13 mouse cellular contexts compared by ENCODE assay signal in genomic region chr17:57070272-57070671, GRCm38 (mm10). TPM values are rescaled to one million over a fixed set of nuclear protein-coding genes. Genes with fewer than 3 reads are reported as not detected.
DNase-seq lines count a peak whose midpoint lies in the region; ATAC-seq lines count a peak whose summit lies in the region.
"Had no signal": no experiment of that assay in that cellular context is flagged by ENCODE, and none has a peak within 500 bp of the region (broad histone marks: within the 10 kb centered on the region; RNA-seq: fewer than 3 reads in every experiment).

No protein-coding gene starts in this region.

- H3K9me3 ChIP-seq in kidney, embryonic 15.5 days (replicated peaks): no peaks in the 10 kb centered on the region
- no peaks in the 10 kb centered on the region for H3K9me3 ChIP-seq in forebrain, embryonic 12.5 days
- no peaks in the 10 kb centered on the region for H3K9me3 ChIP-seq in intestine, embryonic 15.5 days
- H3K9me3 ChIP-seq in neural tube, embryonic 14.5 days (ENCODE audit: control insufficient read depth, low read length): no peaks in the 10 kb centered on the region

- H3K4me1 ChIP-seq in kidney, embryonic 15.5 days: 0 out of 2 replicates have a peak, but pooled peaks cover 4% of the 10 kb centered on the region
- peaks cover 7% of the 10 kb centered on the region; the same call in 1 of the 2 replicates for H3K4me1 ChIP-seq in forebrain, embryonic 12.5 days
- H3K4me1 ChIP-seq in intestine, embryonic 15.5 days (replicated peaks): peaks cover 10% of the 10 kb centered on the region; the same call in 1 of the 2 replicates
- no peaks in the 10 kb centered on the region; the same call in 1 of the 2 replicates for H3K4me1 ChIP-seq in neural tube, embryonic 14.5 days (ENCODE audit: control insufficient read depth, insufficient read depth, low read length)

- 6% methylated on average over 9 of the region's 9 CpGs for WGBS in kidney, embryonic 15.5 days
- WGBS in forebrain, embryonic 12.5 days: 13% methylated on average over 9 of the region's 9 CpGs
- 11% methylated on average over 9 of the region's 9 CpGs for WGBS in intestine, embryonic 15.5 days
- WGBS in neural tube, embryonic 14.5 days: 7% methylated on average over 9 of the region's 9 CpGs

- no peak overlapping the region for H3K9ac ChIP-seq in kidney, embryonic 15.5 days
- H3K9ac ChIP-seq in forebrain, embryonic 12.5 days: peak overlapping the region; percentile 12; the same call in 1 of the 2 replicates
- H3K9ac ChIP-seq in intestine, embryonic 15.5 days: no peak overlapping the region
- H3K9ac ChIP-seq in neural tube, embryonic 14.5 days (replicated peaks; ENCODE audit: low read depth, low read length): no peak overlapping the region; the same call in 1 of the 2 replicates

- no peak for ATAC-seq in kidney, embryonic 15.5 days (replicated peaks; ENCODE audit: low FRiP score)
- 0 out of 2 replicates have a peak, but pooled peaks have one; percentile 2 for ATAC-seq in forebrain, embryonic 12.5 days (ENCODE audit: low FRiP score)
- ATAC-seq in intestine, embryonic 15.5 days: peak; percentile 55
- no peak for ATAC-seq in neural tube, embryonic 14.5 days (ENCODE audit: low read depth)
- ATAC-seq: Patski had no signal

- H3K27me3 ChIP-seq in kidney, embryonic 15.5 days: no peaks in the 10 kb centered on the region
- H3K27me3 ChIP-seq in forebrain, embryonic 12.5 days: peaks cover 6% of the 10 kb centered on the region; the same call in 1 of the 2 replicates
- H3K27me3 ChIP-seq in intestine, embryonic 15.5 days (replicated peaks): no peaks in the 10 kb centered on the region
- H3K27me3 ChIP-seq in neural tube, embryonic 14.5 days (ENCODE audit: control insufficient read depth, insufficient read depth, low read length): no peaks in the 10 kb centered on the region
- H3K27me3 ChIP-seq: Patski had no signal

- intact Hi-C loops in left cerebral cortex, postnatal 14 days (cut with DNase I): no loop called here

- peak overlapping the region; percentile 51 for H3K4me2 ChIP-seq in kidney, embryonic 15.5 days
- peak overlapping the region; percentile 46 for H3K4me2 ChIP-seq in forebrain, embryonic 12.5 days
- H3K4me2 ChIP-seq in intestine, embryonic 15.5 days (replicated peaks): peak overlapping the region; percentile 39
- peak overlapping the region; percentile 3 for H3K4me2 ChIP-seq in neural tube, embryonic 14.5 days (ENCODE audit: low read depth, low read length)

- DNase-seq in kidney, postnatal 25 days: no peak
- DNase-seq in left cerebral cortex, postnatal 14 days (ENCODE audit: low spot score in 2 of 2): no peak
- DNase-seq in adrenal gland, postnatal 10 days: no peak
- no peak for DNase-seq in lung, postnatal 14 days
- DNase-seq: adrenal gland, postnatal 25 days; cerebellum, adult 8-10 months; heart, postnatal 4 days had no signal

- H3K27ac ChIP-seq in kidney, embryonic 15.5 days: 0 out of 2 replicates have a peak overlapping the region, but pooled peaks have one; percentile 3
- no peak overlapping the region for H3K27ac ChIP-seq in forebrain, embryonic 12.5 days
- no peak overlapping the region for H3K27ac ChIP-seq in intestine, embryonic 15.5 days
- no peak overlapping the region for H3K27ac ChIP-seq in neural tube, embryonic 14.5 days (ENCODE audit: low read depth, low read length)

- peak overlapping the region; percentile 26 for H3K4me3 ChIP-seq in kidney, embryonic 15.5 days (replicated peaks)
- H3K4me3 ChIP-seq in forebrain, embryonic 12.5 days (replicated peaks): peak overlapping the region; percentile 24
- no peak overlapping the region for H3K4me3 ChIP-seq in intestine, embryonic 15.5 days (replicated peaks)
- H3K4me3 ChIP-seq in neural tube, embryonic 14.5 days (ENCODE audit: low read depth, low read length): no peak overlapping the region; the same call in 1 of the 2 replicates

- H3K36me3 ChIP-seq in kidney, embryonic 15.5 days: 0 out of 2 replicates have a peak, but pooled peaks cover 4% of the 10 kb centered on the region
- H3K36me3 ChIP-seq in forebrain, embryonic 12.5 days (replicated peaks): no peaks in the 10 kb centered on the region
- no peaks in the 10 kb centered on the region for H3K36me3 ChIP-seq in intestine, embryonic 15.5 days
- no peaks in the 10 kb centered on the region for H3K36me3 ChIP-seq in neural tube, embryonic 14.5 days (ENCODE audit: control insufficient read depth, insufficient read depth, low read length)

RNA-seq across cellular contexts. Expression of gene Dennd1c, which starts 8.0 kb away (rescaled TPM):
- polyA plus RNA-seq in kidney, embryonic 15.5 days (2015; fragmentation: Nextera tagmentation; extraction: Ambion mirVana): 4.7 and 6.0 TPM in 2 replicates
- 5.2 and 5.9 TPM in 2 replicates for polyA plus RNA-seq in forebrain, embryonic 12.5 days (2016; fragmentation: Nextera tagmentation; extraction: Ambion mirVana)
- 6.5 and 6.7 TPM in 2 replicates for polyA plus RNA-seq in intestine, embryonic 15.5 days (2015; fragmentation: Nextera tagmentation; extraction: Ambion mirVana)
- polyA plus RNA-seq in neural tube, embryonic 14.5 days (2014; fragmentation: Nextera tagmentation; extraction: Ambion mirVana): 3.2 and 4.3 TPM in 2 replicates
- total RNA-seq in left cerebral cortex, postnatal 14 days (2021): 1 to 10 TPM; 1.8 to 1.9 TPM
- total RNA-seq in adrenal gland, postnatal 10 days (2021): 1 to 10 TPM; 3.4 TPM

RNA-seq across cellular contexts. Expression of gene Slc25a23, which starts 10.6 kb away (rescaled TPM):
- polyA plus RNA-seq in kidney, embryonic 15.5 days (2015; fragmentation: Nextera tagmentation; extraction: Ambion mirVana): 11.4 and 12.9 TPM in 2 replicates
- polyA plus RNA-seq in forebrain, embryonic 12.5 days (2016; fragmentation: Nextera tagmentation; extraction: Ambion mirVana): 20.3 and 21.3 TPM in 2 replicates
- polyA plus RNA-seq in intestine, embryonic 15.5 days (2015; fragmentation: Nextera tagmentation; extraction: Ambion mirVana): 7.8 and 8.8 TPM in 2 replicates
- polyA plus RNA-seq in neural tube, embryonic 14.5 days (2014; fragmentation: Nextera tagmentation; extraction: Ambion mirVana): 37.2 and 48.9 TPM in 2 replicates
- total RNA-seq in left cerebral cortex, postnatal 14 days (2021): 100 to 1,000 TPM; 361 to 364 TPM
- total RNA-seq in adrenal gland, postnatal 10 days (2021): 100 to 1,000 TPM; 119 to 122 TPM

RNA-seq across cellular contexts. Expression of gene Crb3, which starts 11.4 kb away (rescaled TPM):
- polyA plus RNA-seq in kidney, embryonic 15.5 days (2015; fragmentation: Nextera tagmentation; extraction: Ambion mirVana): 49.9 and 52.7 TPM in 2 replicates
- polyA plus RNA-seq in forebrain, embryonic 12.5 days (2016; fragmentation: Nextera tagmentation; extraction: Ambion mirVana): 1.3 and 2.5 TPM in 2 replicates
- 90.2 and 91.6 TPM in 2 replicates for polyA plus RNA-seq in intestine, embryonic 15.5 days (2015; fragmentation: Nextera tagmentation; extraction: Ambion mirVana)
- polyA plus RNA-seq in neural tube, embryonic 14.5 days (2014; fragmentation: Nextera tagmentation; extraction: Ambion mirVana): 1.1 and 1.2 TPM in 2 replicates
- total RNA-seq in left cerebral cortex, postnatal 14 days (2021): 1 to 10 TPM in 1 of 2 experiments, not detected in 1; 1.6 TPM
- 1 to 10 TPM; 2.0 to 3.9 TPM for total RNA-seq in adrenal gland, postnatal 10 days (2021)

RNA-seq across cellular contexts. Expression of gene Tubb4a, which starts 17.3 kb away (rescaled TPM):
- polyA plus RNA-seq in kidney, embryonic 15.5 days (2015; fragmentation: Nextera tagmentation; extraction: Ambion mirVana): 23.6 and 29.4 TPM in 2 replicates
- 121 and 145 TPM in 2 replicates for polyA plus RNA-seq in forebrain, embryonic 12.5 days (2016; fragmentation: Nextera tagmentation; extraction: Ambion mirVana)
- polyA plus RNA-seq in intestine, embryonic 15.5 days (2015; fragmentation: Nextera tagmentation; extraction: Ambion mirVana): 24.2 and 27.1 TPM in 2 replicates
- 347 and 373 TPM in 2 replicates for polyA plus RNA-seq in neural tube, embryonic 14.5 days (2014; fragmentation: Nextera tagmentation; extraction: Ambion mirVana)
- 100 to 1,000 TPM; 671 to 695 TPM for total RNA-seq in left cerebral cortex, postnatal 14 days (2021)
- 10 to 100 TPM; 10.9 to 20.6 TPM for total RNA-seq in adrenal gland, postnatal 10 days (2021)

RNA-seq across cellular contexts. Expression of gene Slc25a41, which starts 28.8 kb away (rescaled TPM):
- 0.26 TPM in 1 of 2 replicates, not detected in the other for polyA plus RNA-seq in kidney, embryonic 15.5 days (2015; fragmentation: Nextera tagmentation; extraction: Ambion mirVana)
- not detected in 2 replicates for polyA plus RNA-seq in forebrain, embryonic 12.5 days (2016; fragmentation: Nextera tagmentation; extraction: Ambion mirVana)
- polyA plus RNA-seq in intestine, embryonic 15.5 days (2015; fragmentation: Nextera tagmentation; extraction: Ambion mirVana): not detected in 2 replicates
- not detected in 2 replicates for polyA plus RNA-seq in neural tube, embryonic 14.5 days (2014; fragmentation: Nextera tagmentation; extraction: Ambion mirVana)
- not detected for total RNA-seq in left cerebral cortex, postnatal 14 days (2021)
- not detected for total RNA-seq in adrenal gland, postnatal 10 days (2021)
- total RNA-seq: adrenal gland, postnatal 25 days; heart, postnatal 4 days; liver, adult 2 months had no signal
- polyA plus RNA-seq: liver, adult 2 months; Patski had no signal

Comparison
In these comparisons a context has a peak if more than half of its experiments do, and no peak if none do; other contexts are left out.
1. ATAC-seq: peak in forebrain, embryonic 12.5 days (single experiment) and intestine, embryonic 15.5 days (single experiment); none in kidney, embryonic 15.5 days (single experiment) and neural tube, embryonic 14.5 days (single experiment).
2. H3K4me3 ChIP-seq: peak in kidney, embryonic 15.5 days (single experiment) and forebrain, embryonic 12.5 days (single experiment); none in intestine, embryonic 15.5 days (single experiment) and neural tube, embryonic 14.5 days (single experiment).
3. RNA of gene Crb3, which starts 11.4 kb away (polyA plus RNA-seq): 90.2 to 91.6 TPM in intestine, embryonic 15.5 days and 49.9 to 52.7 TPM in kidney, embryonic 15.5 days; 1.3 to 2.5 TPM in forebrain, embryonic 12.5 days and 1.1 to 1.2 TPM in neural tube, embryonic 14.5 days; every median in the first group is over 10 times any median in the second.
4. Peak in every context shown above with its lines, with median percentiles within 50 percentile points of each other: H3K4me2 ChIP-seq.